8 mouse cellular contexts compared by ENCODE assay signal in genomic region chr3:66747073-66747710, GRCm38 (mm10).
A peak's percentile ranks its signal among the peaks of the same experiment; 100 is the strongest.
DNase-seq lines count a peak whose midpoint lies in the region; ATAC-seq and TF ChIP-seq lines count a peak whose summit lies in the region.
"Had no signal": no experiment of that assay in that cellular context is flagged by ENCODE, and none has a peak within 500 bp of the region (broad histone marks: within the 10 kb centered on the region; RNA-seq: fewer than 3 reads in every experiment).

No protein-coding gene starts in this region.

- no peak overlapping the region for H3K4me2 ChIP-seq in CH12.LX (ENCODE audit: insufficient read depth, low read depth, poor library complexity, severe bottlenecking)
- H3K4me2 ChIP-seq in forebrain, postnatal 0 days (ENCODE audit: low read depth) = peak overlapping the region; percentile 46
- H3K4me2 ChIP-seq in limb, embryonic 15.5 days = peak overlapping the region; percentile 19; the same call in 1 of the 2 replicates

- H3K4me1 ChIP-seq in CH12.LX (ENCODE audit: control insufficient read depth in 1 of 2, insufficient read depth in 2 of 2) = peaks cover 4 to 17% of the 10 kb centered on the region in 2 experiments
- H3K4me1 ChIP-seq in forebrain, postnatal 0 days (ENCODE audit: insufficient read depth) = peaks cover 13% of the 10 kb centered on the region; the same call in 1 of the 2 replicates
- H3K4me1 ChIP-seq in limb, embryonic 15.5 days = peaks cover 11% of the 10 kb centered on the region; the same call in 1 of the 2 replicates

- H3K79me2 ChIP-seq in CH12.LX (replicated peaks; ENCODE audit: control insufficient read depth, extremely low read depth, insufficient read depth, poor library complexity, severe bottlenecking) = no peaks in the 10 kb centered on the region

- DNase-seq in A20 (ENCODE audit: low read depth, low spot score) = peak; percentile 18
- no peak for DNase-seq in CH12.LX (ENCODE audit: extremely low read depth)
- DNase-seq in forebrain, postnatal 0 days = no peak
- no peak for DNase-seq in heart, postnatal 36 days
- DNase-seq in spleen, postnatal 36 days (ENCODE audit: low spot score in 2 of 2) = no peak
- DNase-seq in lung, postnatal 10 days = no peak
- DNase-seq: lung, adult 2 months had no signal

- no peaks in the 10 kb centered on the region for H3K27me3 ChIP-seq in CH12.LX (replicated peaks)
- H3K27me3 ChIP-seq in forebrain, postnatal 0 days (ENCODE audit: insufficient read depth, low read length) = peaks cover 66% of the 10 kb centered on the region
- H3K27me3 ChIP-seq in limb, embryonic 15.5 days = peaks cover 34% of the 10 kb centered on the region

- 15% methylated on average over 20 of the region's 20 CpGs for WGBS in forebrain, postnatal 0 days
- 31% methylated on average over 20 of the region's 20 CpGs for WGBS in limb, embryonic 15.5 days

- in situ Hi-C loops in CH12.LX (cut with MboI; ENCODE audit: low pct_ligation_motif_present, low pct_unique_long_range_greater_than_20kb, low sequenced_read_pairs) = no loop called here

- no peak for TF ChIP-seq POLR2A in CH12.LX (IDR thresholded peaks at IDR 0.05; ENCODE audit: low read depth, low read length)

- TF ChIP-seq RAD21 in CH12.LX (IDR thresholded peaks at IDR 0.05; ENCODE audit: low read depth, low read length) = no peak

- peak; percentile 55 for ATAC-seq in forebrain, postnatal 0 days
- no peak for ATAC-seq in limb, embryonic 15.5 days (ENCODE audit: insufficient number of reproducible peaks, low FRiP score, low TSS enrichment, low read depth)

- H3K9me3 ChIP-seq in CH12.LX (replicated peaks; ENCODE audit: low read length) = no peaks in the 10 kb centered on the region
- H3K9me3 ChIP-seq in forebrain, postnatal 0 days (ENCODE audit: low read length) = no peaks in the 10 kb centered on the region
- no peaks in the 10 kb centered on the region for H3K9me3 ChIP-seq in limb, embryonic 15.5 days

- intact Hi-C loops in heart, postnatal 36 days (cut with DNase I) = no loop called here

- no peak for TF ChIP-seq CTCF in CH12.LX (conservative IDR thresholded peaks at IDR 0.05 in 1 of 2, IDR thresholded peaks at IDR 0.05 in 1 of 2; ENCODE audit: low read depth in 2 of 2, low read length in 2 of 2)
- TF ChIP-seq CTCF in forebrain, postnatal 0 days (IDR thresholded peaks at IDR 0.05; ENCODE audit: low read depth) = no peak

- dilution Hi-C loops in CH12.LX (cut with MboI; ENCODE audit: extremely low pct_ligation_motif_present, extremely low pct_unique_long_range_greater_than_20kb, low sequenced_read_pairs) = no loop called here

- H3K9ac ChIP-seq in CH12.LX (ENCODE audit: insufficient read depth, low read depth) = no peak overlapping the region
- no peak overlapping the region for H3K9ac ChIP-seq in forebrain, postnatal 0 days
- no peak overlapping the region for H3K9ac ChIP-seq in limb, embryonic 15.5 days

- H3K36me3 ChIP-seq in CH12.LX (replicated peaks in 1 of 2; ENCODE audit: control insufficient read depth in 1 of 2, insufficient read depth in 1 of 2, low read length in 1 of 2) = no peaks in the 10 kb centered on the region
- no peaks in the 10 kb centered on the region for H3K36me3 ChIP-seq in forebrain, postnatal 0 days (ENCODE audit: insufficient read depth)
- no peaks in the 10 kb centered on the region for H3K36me3 ChIP-seq in limb, embryonic 15.5 days

- no peak for TF ChIP-seq EP300 in CH12.LX (IDR thresholded peaks at IDR 0.05; ENCODE audit: low read length)

- no peak overlapping the region for H3K27ac ChIP-seq in CH12.LX (ENCODE audit: insufficient read depth, low read depth)
- no peak overlapping the region for H3K27ac ChIP-seq in forebrain, postnatal 0 days (ENCODE audit: low read depth, low read length)
- H3K27ac ChIP-seq in limb, embryonic 15.5 days = no peak overlapping the region

- no peak overlapping the region for H3K4me3 ChIP-seq in CH12.LX (replicated peaks in 1 of 3; ENCODE audit: low read depth in 2 of 3, low read length in 2 of 3, poor library complexity in 1 of 3)
- peak overlapping the region; percentile 16 for H3K4me3 ChIP-seq in forebrain, postnatal 0 days (ENCODE audit: low read depth, low read length)
- H3K4me3 ChIP-seq in limb, embryonic 15.5 days = no peak overlapping the region

TF ChIP-seq in CH12.LX, 34 proteins besides CTCF, POLR2A, EP300 and RAD21:
- peak; percentile 35; the same call in 1 of the 2 replicates for TF ChIP-seq ZNF384 (IDR thresholded peaks at IDR 0.05; ENCODE audit: low read depth, low read length)
- no peak for TF ChIP-seq MXI1 (IDR thresholded peaks at IDR 0.05; ENCODE audit: low read depth, low read length)
